Mouse (Mus musculus) heart, postnatal 25 days (tissue): ENCODE results near the gene Stmn1. TPM values are rescaled to one million over a fixed set of nuclear protein-coding genes. Genes with fewer than 3 reads are reported as not detected.
"Not testable (repeated sequence)": the region's sequence is repeated elsewhere in the genome, so short reads cannot be mapped to it uniquely, and the experiment has no call there.

Experiments
- DNase-seq: peaks from one replicate; pipeline ENCODE4 v3.0.0; 2022; ENCODE audit warnings: low spot score
- intact Hi-C: fragments of 180-260 bp; cut with DNase I; formaldehyde crosslinking; loops from one replicate; pipeline ENCODE4 v1.15.1; 2025
- total RNA-seq, 2 experiments: library from RNA; stranded (reverse); gene quantifications; 2 replicates each; pipeline ENCODE4 v1.2.3; 2021

Gene Stmn1
- total RNA-seq, 2 experiments from 2014 or later = 24.5 to 26.4 TPM

DNA sequence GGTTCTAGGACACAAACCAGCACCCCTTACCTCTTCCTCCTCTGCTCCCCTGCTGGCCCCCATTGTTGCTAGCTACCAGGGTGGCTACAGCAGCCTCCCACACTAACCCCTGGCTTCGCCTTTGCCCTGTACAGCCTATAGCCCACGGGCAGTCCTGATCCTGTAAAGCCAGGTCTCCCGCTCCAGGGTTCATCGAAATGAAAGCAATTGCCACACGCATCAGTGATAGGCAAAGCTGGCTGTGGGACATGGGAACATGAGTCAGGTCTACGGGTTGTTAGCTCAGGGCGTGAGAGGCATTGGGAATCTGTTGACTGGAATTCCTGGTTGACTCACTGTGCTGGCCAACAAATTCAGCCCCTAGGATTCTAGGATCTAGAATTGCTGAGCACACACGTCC, 14.3 kb downstream of the Stmn1 start:
- no peak for DNase-seq
- intact Hi-C loops = no loop called here

DNA sequence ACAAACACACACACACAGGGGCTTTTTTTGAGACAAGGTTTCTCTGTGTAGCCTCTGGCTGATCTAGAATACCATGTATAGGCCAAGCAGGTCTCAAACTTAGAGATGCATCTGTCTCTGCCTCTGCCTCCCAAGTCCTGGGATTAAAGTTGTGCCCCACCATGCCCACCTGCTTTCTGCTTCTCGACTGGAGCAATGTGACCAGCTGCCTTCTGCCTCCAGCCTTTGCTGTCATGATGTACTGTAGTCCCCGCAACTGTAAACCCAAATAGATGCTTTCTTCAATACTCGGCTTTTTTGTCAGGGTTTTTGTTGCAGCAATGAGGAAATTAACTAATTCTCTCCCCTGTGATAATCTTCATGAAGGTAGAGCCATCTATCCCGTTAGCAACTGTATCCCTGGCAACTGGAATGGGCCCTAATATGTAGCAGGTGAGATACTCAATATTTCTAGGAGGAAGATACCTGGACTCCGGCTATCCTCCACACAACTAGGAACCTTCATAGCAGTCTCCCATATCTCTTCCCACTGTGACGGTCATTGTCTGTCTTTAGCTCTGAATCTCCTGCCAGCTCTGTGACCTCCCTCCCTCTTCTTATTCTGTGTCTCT, 15.1 kb downstream of the Stmn1 start:
- no peak for DNase-seq
- intact Hi-C loops = no loop called here

DNA sequence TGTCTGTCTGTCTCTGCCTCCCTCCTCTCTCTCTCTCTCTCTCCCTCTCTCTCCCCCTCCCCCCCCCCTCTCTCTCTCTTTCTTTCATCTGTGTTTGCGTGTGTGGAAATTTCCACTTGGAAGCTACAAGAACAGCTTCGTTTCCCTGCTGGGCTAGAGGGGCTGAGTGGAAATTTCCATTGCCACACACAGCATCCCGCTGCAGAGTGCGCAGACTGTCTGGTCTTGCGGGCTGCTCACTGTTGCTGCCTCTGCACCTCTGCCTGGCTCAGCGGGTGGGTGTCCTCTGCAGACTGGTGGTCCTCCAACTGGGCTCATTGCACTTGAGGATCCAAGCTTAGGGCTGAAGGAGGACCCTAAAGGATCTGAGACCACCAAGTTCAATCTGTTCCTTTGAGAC, 15.6 kb downstream of the Stmn1 start:
- intact Hi-C loops = no loop called here
- DNase-seq = no peak

DNA sequence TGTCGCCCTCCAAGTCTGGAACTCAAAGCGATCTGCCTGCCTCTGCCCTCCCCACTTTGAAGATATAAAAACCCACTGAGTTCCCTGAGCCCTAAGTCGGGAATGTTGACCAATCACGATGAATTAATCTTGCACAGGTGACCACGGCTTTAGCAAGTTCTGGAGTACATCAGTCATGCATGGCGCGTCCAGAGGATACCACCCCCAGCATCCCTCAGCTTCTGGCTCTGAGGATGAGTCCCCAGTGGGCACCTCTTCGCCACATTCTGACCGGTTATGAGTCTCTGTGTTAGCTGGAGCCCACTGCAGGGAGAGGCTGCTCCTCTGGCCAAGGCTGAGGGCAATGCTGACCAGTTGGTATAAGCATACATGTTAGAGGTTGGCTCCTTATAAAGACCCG, 16.1 kb downstream of the Stmn1 start:
- no peak for DNase-seq
- intact Hi-C loops = no loop called here

DNA sequence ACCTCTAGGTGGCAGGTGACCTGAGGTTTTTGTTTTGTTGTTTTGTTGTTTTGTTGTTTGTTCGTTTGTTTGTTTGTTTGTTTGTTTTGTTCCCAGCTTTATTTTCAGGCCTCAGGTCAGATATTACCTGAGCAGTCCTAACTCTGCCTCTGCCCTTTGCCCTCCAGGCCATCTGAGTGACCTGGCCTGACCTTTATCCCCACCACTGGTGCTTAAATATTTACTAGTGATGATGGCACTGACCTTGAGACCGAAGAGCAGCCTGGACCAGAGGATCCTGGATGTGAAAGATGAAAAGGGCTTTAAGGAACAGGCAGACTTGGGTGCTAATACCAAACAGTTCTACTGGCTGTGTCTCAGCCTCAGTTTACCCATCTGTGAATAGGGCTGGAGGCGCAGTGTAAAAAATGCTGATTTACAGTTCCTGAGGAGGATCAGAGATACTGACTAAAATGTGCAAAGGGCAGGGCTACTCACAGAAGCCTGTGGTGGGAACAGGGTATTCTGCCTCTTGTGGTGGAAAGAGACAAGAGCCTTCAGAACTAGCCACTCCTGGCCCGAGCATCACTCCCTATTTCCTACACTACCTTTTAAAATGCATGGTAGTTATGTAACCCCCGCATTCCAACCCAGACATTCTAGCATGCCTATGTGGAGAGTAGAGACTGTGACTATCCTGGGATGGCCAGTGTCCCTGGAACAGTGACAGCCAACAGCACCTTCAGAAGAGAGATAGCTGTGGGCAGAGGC, 17.2 kb downstream of the Stmn1 start:
- intact Hi-C loops = no loop called here
- no peak for DNase-seq

DNA sequence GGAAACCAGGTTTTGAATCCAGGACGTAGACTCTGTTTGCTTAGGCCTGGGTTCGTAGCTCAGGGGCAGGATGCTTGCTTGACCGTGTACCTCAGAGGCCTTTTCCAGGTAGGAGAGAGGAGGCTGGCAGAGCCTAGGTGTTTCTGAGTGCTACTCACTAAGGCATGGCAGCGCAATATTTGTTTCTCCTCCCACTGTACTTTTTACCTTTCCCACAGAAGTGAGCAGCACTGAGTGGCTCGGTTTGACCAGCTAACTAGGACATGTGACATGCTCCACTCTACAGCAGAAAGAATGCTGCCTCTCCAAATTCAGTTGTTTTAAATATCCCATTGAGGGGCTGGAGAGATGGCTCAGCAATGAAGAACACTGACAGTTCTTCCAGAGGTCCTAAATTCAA, 20.1 kb downstream of the Stmn1 start:
- no peak for DNase-seq
- intact Hi-C loops = no loop called here

DNA sequence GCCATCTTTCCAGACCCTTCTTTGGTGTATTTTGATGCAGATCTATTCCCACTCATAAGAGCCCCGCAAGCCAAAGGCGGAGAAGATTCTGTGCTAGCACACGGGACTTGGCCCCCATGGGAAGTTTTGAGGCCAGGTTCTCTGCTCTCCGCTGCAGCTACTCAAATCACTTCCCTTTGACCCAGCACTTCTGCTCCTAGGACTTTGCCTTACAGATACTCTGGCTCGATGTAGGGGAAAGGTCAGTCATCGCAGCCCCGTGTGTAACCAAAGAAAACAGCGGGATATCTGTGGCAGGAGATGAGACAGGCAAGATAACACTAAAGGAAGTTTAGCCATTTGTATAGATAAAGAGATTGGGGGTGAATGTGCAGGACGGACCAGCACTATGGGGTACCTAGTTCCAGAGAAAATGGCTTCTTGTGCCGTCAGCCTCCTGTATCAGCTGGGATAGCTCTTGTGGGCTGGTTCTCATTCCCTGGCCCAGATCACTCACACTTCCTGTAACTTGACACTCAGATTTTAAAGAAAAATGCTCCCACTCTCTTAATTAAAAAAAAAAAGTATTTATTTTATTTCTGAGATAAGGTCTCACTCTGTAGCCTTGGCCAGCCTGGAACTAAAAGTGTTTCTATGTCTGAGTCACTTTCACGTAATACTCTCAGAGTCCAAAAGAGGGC, 22.0 kb downstream of the Stmn1 start:
- DNase-seq = no peak
- intact Hi-C loops = no loop called here

DNA sequence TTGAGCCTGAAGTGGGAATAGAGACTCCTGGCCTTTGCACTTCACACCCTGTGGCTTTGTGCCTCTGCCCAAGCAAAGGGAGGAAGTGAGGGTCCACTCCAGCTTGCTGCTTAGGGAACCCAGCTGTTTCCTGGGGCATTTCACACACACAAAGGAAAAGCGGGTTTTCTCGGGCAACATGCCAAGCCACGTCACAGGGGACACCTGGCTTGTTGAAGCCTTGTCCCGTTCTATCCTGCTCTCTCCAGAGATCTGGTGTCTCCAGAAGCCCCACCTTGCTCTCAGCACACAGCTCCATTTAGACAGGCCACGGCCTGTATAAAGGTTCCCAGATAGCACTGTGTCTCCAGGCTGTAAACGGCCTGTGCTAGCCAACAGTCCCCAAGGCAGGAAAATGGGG, 23.6 kb downstream of the Stmn1 start:
- intact Hi-C loops = no loop called here

DNA sequence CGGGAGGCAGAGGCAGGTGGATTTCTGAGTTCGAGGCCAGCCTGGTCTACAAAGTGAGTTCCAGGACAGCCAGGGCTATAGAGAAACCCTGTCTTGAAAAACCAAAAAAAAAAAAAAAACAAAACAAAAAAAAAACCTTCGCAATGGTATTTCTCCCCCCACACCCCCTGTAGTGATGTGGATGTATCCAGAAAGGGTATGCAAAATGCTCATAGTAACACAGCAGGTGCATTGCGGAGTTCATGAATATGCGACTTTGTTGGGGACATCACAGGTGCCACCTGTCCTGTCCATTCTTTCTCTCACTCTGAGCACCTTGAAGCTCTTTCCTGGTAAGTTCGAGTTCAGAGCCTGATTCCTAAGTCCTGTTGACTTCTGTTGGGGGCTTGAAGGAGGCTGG, 26.0 kb downstream of the Stmn1 start:
- intact Hi-C loops, DNase-seq: not testable (repeated sequence)

More for the DNA sequence above, 23.6 kb downstream of the Stmn1 start:
- DNase-seq = no peak

DNA sequence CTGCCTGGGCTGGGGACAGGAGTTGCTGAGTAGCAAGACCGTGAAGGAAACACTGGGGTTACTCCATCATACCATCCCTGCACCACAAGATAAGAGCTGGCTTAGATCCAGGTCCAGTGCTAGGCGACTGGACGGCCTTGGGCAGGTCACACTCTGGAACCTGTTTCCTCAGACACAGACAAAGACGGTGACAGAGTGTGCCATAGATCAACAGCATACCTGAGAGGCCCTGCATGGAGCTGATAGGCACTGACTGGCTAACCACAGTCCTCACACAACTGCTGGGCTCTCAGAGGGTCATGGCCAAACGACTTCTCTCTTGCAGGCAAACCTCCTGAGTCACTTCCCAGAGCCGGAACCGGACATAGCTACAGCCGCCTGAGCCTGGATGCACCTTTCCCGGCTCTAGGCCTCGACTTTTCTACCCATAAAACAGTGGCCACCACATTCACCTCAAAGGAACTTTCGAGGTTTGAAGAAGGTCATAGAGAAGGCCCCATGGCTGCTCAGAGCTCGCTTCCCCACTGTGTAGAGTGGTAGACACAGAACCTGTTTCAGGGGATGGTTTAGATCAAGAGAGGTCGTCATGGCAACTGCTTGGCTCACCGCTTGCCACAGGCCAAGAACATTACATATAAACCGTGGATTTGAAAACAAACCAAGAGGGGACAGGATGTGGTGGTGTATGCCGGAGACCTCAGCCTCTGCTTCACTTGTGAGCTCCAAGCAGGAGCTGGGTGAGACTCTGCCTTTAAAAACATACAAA, 26.8 kb downstream of the Stmn1 start:
- intact Hi-C loops = no loop called here
- no peak for DNase-seq

DNA sequence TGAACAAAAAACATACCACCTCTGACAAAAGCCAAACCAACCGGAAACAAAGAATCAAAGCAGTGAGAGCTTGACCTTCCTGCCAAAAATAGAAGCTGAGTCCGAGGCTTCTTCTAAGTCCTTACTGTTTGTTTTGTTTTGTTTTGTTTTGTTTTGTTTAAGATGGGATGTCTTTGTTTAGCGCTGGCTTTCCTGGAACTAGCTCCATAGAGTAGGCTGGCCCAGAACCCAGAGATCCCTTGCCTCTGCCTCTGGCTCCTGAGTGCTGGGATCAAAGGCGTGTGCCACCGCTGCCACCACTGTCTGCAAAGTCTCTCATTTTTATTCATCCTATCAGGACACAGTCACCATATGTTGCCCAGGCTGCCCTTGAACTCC, 27.4 kb downstream of the Stmn1 start:
- no peak for DNase-seq
- intact Hi-C loops = no loop called here

DNA sequence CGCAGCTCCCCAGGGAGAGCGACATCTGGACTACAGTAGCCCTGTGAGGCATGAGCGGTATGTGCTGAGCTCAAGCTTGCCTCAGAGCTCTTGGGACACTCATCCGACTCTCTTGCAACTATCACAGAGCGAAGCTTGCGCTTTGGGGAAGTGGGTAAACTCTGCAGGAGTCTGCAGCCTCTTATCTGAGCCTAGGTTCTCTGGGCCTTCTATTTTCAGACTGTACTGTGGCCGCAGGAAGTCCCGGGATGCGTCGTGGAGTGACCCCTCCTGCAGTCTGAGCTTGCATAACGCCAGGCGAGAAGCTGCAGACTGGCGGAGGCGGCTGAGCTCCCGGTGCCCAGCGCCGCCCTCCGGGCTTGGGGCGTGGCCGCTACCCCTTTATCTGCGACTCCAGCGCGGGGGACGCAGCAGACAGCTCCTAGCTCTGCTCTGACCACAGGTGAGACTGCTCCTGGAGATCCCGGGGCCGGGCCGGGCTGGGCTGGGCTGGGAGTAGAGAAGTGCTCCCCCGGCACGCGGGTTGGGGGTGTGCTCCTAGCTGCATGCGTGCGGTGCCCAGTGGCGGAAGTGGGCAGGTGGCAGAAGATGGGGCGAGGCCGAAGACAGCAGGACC, 28.6 kb downstream of the Stmn1 start, which contains the start of gene Paqr7:
Paqr7 (plus strand) TSS at position 103 of the 616 bp plus-strand sequence.
- peak; percentile 73 for DNase-seq
- intact Hi-C loops = no loop called here

DNA sequence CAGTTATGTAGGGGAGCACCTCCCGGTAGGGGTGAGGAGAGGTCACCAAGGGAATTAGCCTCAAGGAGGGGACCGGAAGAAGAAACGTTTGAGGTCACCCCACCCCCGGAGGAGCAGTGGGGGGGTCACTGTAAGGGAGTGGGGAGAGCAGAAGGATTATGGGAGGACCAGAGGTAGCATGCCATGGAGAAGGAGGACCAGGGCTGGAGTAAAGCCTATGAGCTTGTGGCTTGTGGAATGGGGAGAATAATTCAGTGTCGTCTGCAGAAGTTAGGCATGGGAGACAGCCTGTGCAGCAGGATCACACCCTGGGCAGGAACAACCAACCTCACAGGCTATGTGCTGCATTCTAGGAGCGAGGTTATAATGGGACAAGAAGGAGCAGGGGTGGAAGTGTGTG, 29.1 kb downstream of the Stmn1 start:
- DNase-seq = no peak
- intact Hi-C loops = no loop called here

DNA sequence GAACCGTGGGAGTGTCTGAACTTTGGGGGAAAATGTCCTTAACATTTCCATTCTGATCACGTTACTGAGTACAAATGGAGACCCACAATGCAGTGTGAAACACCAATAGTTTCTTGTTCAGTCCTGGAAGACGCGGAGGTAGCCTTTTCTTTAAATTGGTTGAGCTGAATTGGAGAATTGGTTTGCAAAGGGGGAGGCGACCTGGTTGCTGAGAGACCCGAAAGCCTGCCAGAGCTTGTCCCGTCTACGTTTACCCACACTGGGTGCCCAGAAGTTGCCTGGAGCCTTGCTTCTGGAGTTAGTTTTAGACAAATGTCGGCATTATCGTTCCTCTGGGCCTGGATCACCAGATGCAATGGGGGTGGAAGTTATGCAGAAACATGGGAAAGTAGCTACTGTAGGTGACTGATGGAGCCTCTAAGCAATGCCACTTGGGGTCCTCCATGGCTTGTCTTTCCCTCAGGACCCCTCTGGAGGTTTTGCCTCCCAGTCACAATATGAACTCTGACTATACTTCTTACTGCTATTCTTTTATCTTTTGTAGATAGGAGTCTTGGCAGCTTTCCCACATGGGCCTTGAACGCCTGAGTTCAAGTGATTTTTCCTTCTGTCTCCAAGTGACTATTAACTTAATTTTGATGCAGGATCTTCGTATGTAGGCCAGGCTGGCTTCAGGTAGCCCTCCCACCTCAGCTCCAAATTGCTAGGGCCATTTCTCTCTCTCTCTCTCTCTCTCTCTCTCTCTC, 30.0 kb downstream of the Stmn1 start:
- no peak for DNase-seq
- intact Hi-C loops = no loop called here

DNA sequence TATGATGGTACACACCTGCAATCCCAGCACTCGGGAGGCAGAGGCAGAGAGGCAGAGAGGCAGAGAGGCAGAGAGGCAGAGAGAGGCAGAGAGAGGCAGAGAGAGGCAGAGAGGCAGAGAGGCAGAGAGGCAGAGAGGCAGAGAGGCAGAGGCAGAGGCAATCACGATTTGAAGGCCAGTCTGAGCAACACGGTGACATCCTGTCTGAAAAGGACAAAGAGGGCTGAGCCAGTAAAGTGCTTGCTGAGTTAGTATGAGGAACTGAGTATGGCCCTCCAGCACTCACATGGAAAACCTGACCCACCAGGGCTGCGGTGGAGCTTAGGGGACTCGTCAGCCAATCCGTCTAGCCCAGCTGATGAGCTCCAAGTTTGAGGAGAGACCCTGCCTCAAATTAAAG, 30.9 kb downstream of the Stmn1 start:
- intact Hi-C loops, DNase-seq: not testable (repeated sequence)

DNA sequence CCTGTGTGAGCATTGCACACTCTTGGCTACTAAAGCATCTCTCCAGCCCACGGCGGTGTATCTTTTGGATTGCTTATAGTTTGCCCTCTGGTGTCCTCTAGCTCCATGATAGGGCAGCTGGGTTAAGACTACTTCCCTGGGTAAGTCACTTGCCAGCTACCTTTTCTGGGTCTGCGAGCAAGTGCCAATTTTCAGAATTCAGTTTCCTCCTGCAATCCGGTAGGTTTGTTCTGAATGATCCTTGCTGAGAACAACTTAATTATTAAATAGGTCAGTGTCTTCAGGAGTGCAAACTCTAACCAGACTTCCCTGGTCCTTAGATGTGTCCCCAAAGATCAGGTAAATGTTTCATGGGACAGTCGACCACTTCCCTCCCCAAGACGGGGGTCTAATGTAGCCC, 33.0 kb downstream of the Stmn1 start:
- DNase-seq = no peak
- intact Hi-C loops = no loop called here

DNA sequence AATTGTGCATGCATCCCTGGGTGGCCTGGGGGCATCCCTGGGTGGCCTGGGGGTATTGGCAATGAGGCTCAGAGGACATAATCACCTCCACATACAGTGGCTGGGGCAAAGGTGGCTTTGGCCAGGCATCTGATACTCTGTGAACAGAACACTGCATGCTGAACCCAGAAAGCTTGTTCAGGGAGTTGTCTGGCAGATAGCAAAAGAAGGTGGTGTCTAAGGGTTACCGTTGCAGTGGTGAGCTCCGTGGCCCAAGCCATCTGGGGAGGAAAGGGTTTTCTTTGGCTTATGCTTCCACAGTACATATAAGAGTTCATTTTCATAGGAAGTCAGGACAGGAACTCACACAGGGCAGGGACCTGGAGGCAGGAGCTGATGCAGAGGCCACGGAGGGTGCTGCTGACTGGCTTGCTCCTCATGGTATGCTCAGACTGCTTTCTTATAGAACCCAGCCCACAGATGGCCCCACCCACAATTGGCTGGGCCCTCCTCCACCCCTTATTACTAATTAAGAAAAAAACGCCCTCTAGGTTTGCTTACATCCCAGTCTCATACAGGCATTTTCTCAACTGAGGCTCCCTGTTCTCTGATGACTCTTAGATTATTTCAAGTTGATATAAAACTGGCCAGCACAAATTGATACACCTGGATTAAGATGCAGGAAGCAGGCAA, 35.7 kb downstream of the Stmn1 start:
- intact Hi-C loops = no loop called here
- DNase-seq = no peak

DNA sequence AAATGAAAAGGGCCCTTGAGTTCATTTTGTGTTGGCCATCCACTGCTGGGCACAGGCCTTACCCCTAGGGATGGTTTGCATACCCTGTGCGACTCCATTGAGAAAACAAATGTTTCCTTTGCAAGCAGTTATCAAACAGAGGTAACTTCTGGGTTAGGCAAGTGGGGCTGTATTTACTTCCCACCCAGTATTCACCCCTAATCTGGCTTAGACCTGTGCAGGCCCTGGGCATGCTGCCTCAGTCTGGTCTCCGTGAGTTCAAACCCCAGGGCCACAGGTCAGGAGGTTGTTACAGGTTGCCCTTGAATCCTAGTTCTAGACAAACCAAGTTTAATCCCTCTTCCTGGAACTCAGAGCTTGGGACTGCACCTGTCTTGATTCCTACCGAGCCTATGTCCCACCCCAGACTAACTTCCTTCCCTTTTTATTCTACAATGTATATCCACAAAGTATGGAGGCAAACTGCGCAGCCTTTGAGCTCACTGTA, 37.2 kb downstream of the Stmn1 start:
- intact Hi-C loops = no loop called here
- no peak for DNase-seq
